Mouse (Mus musculus) kidney, embryonic 14.5 days (tissue): Measurements from ENCODE around the gene Fat4. TPM values are rescaled to one million over a fixed set of nuclear protein-coding genes. Genes with fewer than 3 reads are reported as not detected.

Experiments
- ATAC-seq: fragments of 200-750 bp; cut with Nextera tagmentation; 2 replicates; pipeline ENCODE4 v1.8.0; 2017; ENCODE audit warnings: moderate number of reproducible peaks, mild to moderate bottlenecking, moderate TSS enrichment, moderate library complexity; ENCODE audit not compliant: low FRiP score, low TSS enrichment
- H3K27ac ChIP-seq: fragments of 300-500 bp; sonication (generic); 2 replicates; pipeline ENCODE4 v1.5.1; 2014; ENCODE audit warnings: low read depth, mild to moderate bottlenecking, low read length, moderate library complexity, mixed read lengths
- H3K27me3 ChIP-seq: fragments of 300-500 bp; sonication (generic); 2 replicates; pipeline ENCODE4 v1.6.1; 2014; ENCODE audit warnings: mild to moderate bottlenecking, low read length; ENCODE audit not compliant: control insufficient read depth, insufficient read depth
- H3K36me3 ChIP-seq: fragments of 300-500 bp; sonication (generic); 2 replicates; pipeline ENCODE4 v1.6.1; 2014; ENCODE audit warnings: low read length, mixed read lengths; ENCODE audit not compliant: control insufficient read depth, insufficient read depth
- H3K4me1 ChIP-seq: fragments of 300-500 bp; sonication (generic); 2 replicates; pipeline ENCODE4 v1.6.1; 2014; ENCODE audit warnings: low read length, mixed read lengths; ENCODE audit not compliant: control insufficient read depth, insufficient read depth
- H3K4me2 ChIP-seq: fragments of 300-500 bp; sonication (generic); replicated peaks from 2 replicates; pipeline ENCODE4 v1.6.1; 2014; ENCODE audit warnings: low read depth, mild to moderate bottlenecking, low read length
- H3K4me3 ChIP-seq: fragments of 300-500 bp; sonication (generic); 2 replicates; pipeline ENCODE4 v1.5.1; 2014; ENCODE audit warnings: mild to moderate bottlenecking, low read length
- H3K9ac ChIP-seq: fragments of 300-500 bp; sonication (generic); 2 replicates; pipeline ENCODE4 v1.6.1; 2014; ENCODE audit warnings: low read depth, mild to moderate bottlenecking, low read length, moderate library complexity
- H3K9me3 ChIP-seq: fragments of 300-500 bp; sonication (generic); 2 replicates; pipeline ENCODE4 v1.6.1; 2016; ENCODE audit warnings: low read length; ENCODE audit not compliant: control insufficient read depth
- WGBS: fragments of 180-500 bp; shearing (Covaris S2); extraction: QIAGEN DNeasy Blood & Tissue Kit; methylation state at CpG from one replicate; pipeline ENCODE4 v1.1.7; 2014; 5-methylcytosine and 5-hydroxymethylcytosine counted together
- polyA plus RNA-seq: library from polyadenylated mRNA; unstranded; fragments of >200 nt; fragmentation: Nextera tagmentation; extraction: Ambion mirVana; gene quantifications from 2 replicates; pipeline ENCODE4 v1.2.1, GENCODE M21; 2014

Gene Fat4
- polyA plus RNA-seq, 1 experiment from 2014 or later, result 14.1 TPM

DNA sequence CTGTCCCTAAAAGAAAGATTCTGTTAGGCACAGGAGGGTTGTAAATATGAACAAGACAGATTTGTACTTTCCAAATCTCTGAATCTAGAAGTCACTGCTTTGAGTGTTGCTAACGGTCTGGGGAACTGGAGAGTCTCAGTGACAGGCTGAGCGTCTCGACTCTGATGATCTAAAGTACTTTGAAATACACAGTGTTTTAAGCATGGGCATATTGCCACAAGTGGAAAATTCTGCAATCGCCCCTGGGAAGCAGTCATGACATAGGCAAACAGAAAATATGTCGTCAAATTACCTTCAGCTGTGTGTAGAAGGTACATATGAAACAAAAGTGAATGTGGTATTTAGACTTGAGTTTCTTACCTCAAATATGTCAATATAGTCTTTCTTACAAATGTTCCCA, 51.4 kb downstream of the Fat4 start:
- Histone ChIP-seq H3K9me3 (no peaks in the 10 kb centered on the region), H3K4me2 (no peak overlapping the region), H3K27me3 (no peaks in the 10 kb centered on the region), H3K4me1 (no peaks in the 10 kb centered on the region), H3K4me3 (no peak overlapping the region), H3K36me3 (peaks cover 9% of the 10 kb centered on the region), H3K9ac (no peak overlapping the region), H3K27ac (no peak overlapping the region)
- 65% methylated on average over 5 of the region's 5 CpGs for WGBS
- no peak for ATAC-seq

DNA sequence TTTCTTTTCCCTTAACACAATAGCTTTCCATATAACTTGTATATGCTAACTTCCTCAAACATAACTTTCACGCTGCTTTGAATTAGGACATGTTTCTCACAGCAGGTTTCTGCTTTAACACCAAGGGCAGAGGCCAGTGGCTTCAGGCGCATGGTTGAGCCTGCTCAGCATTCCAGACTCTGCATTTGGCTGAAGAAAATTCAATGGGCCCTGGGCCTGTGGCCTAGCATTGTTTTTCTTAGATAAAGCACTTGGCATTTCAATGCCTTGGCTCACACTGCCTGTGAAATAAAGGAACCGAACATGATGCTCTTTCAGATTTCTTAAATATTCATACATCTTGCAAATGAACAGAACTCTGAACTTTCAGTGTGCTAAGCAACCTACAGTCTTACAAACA, 52.8 kb downstream of the Fat4 start:
- ATAC-seq, result no peak
- Histone ChIP-seq H3K4me1 (no peaks in the 10 kb centered on the region), H3K4me3 (no peak overlapping the region), H3K27me3 (no peaks in the 10 kb centered on the region), H3K9me3 (no peaks in the 10 kb centered on the region), H3K9ac (no peak overlapping the region), H3K4me2 (no peak overlapping the region), H3K36me3 (peaks cover 12% of the 10 kb centered on the region), H3K27ac (no peak overlapping the region)
- WGBS, result 57% methylated on average over 3 of the region's 3 CpGs

DNA sequence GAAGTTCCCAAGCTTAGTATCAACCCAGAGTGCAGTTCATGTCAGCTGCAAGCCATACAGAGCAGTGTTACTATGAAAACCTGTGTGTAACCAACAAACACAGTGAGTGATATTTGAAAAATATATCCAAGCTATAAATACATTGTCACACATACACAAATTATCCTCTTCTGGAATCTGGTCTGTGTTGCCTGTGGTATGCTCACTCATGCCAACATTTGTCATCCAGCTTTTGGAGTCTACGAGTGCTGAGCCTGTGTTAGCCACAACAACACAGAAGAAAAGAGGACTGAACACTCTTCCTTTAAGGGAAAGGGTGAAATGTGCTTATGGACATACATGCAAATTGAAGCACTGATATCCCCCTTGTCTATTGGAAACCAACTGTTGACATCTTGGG, 53.6 kb downstream of the Fat4 start:
- no peak overlapping the region for H3K27ac ChIP-seq
- WGBS, result 85% methylated on average over 1 of the region's 1 CpGs
- H3K27me3 ChIP-seq, result no peaks in the 10 kb centered on the region
- H3K4me3 ChIP-seq, result no peak overlapping the region
- H3K9ac ChIP-seq, result no peak overlapping the region
- no peak for ATAC-seq
- H3K4me1 ChIP-seq, result no peaks in the 10 kb centered on the region
- H3K4me2 ChIP-seq, result no peak overlapping the region
- peaks cover 12% of the 10 kb centered on the region for H3K36me3 ChIP-seq
- H3K9me3 ChIP-seq, result no peaks in the 10 kb centered on the region

DNA sequence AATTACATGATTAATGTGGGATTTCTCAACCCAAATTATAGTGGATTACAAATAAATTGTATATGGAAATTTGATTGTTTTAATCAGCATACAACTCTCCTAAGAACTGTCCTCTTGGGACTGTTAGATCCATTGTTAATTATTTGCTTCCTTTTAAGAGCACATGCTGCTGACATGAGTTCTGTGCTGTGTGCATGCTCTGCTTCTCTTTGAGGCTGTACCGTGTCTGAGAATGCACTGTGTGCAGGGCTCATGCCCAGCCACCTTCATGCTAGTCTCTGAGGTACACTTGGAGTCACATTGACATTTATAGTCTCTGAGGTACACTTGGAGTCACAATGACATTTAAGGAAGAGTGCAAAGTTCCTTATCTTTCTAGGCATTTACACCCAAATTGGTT, 58.4 kb downstream of the Fat4 start:
- no peak overlapping the region for H3K27ac ChIP-seq
- peaks cover 14% of the 10 kb centered on the region for H3K36me3 ChIP-seq
- ATAC-seq, result no peak
- H3K9me3 ChIP-seq, result no peaks in the 10 kb centered on the region
- H3K4me1 ChIP-seq, result peaks cover 9% of the 10 kb centered on the region
- H3K9ac ChIP-seq, result no peak overlapping the region
- H3K4me2 ChIP-seq, result no peak overlapping the region
- 65% methylated on average over 1 of the region's 1 CpGs for WGBS
- no peak overlapping the region for H3K4me3 ChIP-seq
- no peaks in the 10 kb centered on the region for H3K27me3 ChIP-seq

DNA sequence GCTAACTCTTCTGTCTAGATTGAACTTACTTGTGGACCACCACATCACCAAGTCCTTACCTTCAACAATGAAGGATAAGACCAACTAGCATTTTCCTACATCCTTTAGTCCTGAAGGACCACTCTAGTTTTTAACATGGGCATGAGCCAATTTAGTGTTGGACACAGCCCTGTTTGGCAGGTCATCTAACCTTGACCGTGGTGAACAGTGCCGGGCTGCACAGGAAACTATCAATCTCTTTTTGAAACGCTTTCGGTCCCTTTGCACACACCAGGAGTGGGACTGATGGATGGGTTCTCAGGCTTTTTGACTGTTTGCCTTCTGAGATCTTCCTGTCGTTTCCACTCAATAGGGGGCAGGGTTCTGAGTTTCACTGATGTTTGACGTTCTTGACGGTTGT, 61.0 kb downstream of the Fat4 start:
- Histone ChIP-seq H3K27ac (no peak overlapping the region), H3K4me2 (no peak overlapping the region), H3K27me3 (no peaks in the 10 kb centered on the region), H3K9ac (no peak overlapping the region), H3K36me3 (peaks cover 11% of the 10 kb centered on the region), H3K9me3 (no peaks in the 10 kb centered on the region), H3K4me3 (no peak overlapping the region), H3K4me1 (peaks cover 9% of the 10 kb centered on the region)
- no peak for ATAC-seq
- 25% methylated on average over 7 of the region's 7 CpGs for WGBS

DNA sequence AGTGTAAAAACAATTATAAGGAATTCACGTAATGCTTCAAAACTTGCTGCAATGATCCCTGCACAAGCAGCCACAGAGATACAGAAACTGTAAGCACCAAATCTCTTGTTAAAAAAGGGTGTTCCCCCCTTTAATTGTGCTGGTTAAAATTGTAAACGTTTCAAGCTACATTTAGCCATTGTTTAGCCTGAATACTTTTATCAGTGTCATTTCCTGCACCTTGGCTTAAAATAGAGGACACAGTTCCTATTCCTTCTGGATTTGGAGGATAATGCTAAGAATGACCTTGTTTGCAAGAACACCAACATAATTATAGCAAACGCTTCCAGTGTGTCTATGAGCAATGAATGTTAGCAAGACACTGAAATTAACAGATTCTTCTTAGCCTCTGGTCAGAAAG, 65.9 kb downstream of the Fat4 start:
- Histone ChIP-seq H3K27ac (no peak overlapping the region), H3K4me1 (peaks cover 10% of the 10 kb centered on the region; the same call in 1 of the 2 replicates), H3K4me3 (no peak overlapping the region), H3K9me3 (no peaks in the 10 kb centered on the region), H3K27me3 (no peaks in the 10 kb centered on the region), H3K4me2 (no peak overlapping the region), H3K9ac (no peak overlapping the region), H3K36me3 (peaks cover 14% of the 10 kb centered on the region; the same call in 1 of the 2 replicates)
- 71% methylated on average over 3 of the region's 3 CpGs for WGBS
- ATAC-seq, result no peak

DNA sequence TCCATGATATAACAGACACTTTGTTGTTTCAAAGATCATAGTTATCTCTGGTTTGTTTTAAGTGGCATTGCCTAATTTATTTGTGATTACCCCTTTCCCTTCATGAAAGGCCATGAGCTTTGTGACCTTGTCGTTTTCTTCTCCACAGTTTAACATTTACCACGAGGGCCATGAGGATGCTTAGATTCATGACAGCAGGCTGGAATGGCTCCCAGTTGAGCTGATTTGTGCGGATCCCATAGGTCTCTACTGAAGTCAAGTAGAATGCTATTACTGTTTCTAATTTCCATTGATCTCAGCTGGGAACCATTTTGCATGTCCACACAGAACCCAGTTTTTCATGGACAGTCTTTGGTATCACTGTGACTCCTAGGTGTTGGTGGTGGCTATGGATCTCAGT, 67.5 kb downstream of the Fat4 start:
- no peak for ATAC-seq
- H3K4me3 ChIP-seq, result no peak overlapping the region
- peaks cover 24% of the 10 kb centered on the region; the same call in 1 of the 2 replicates for H3K36me3 ChIP-seq
- WGBS, result 36% methylated on average over 3 of the region's 3 CpGs
- no peaks in the 10 kb centered on the region for H3K27me3 ChIP-seq
- no peak overlapping the region for H3K27ac ChIP-seq
- no peak overlapping the region for H3K4me2 ChIP-seq
- H3K9ac ChIP-seq, result no peak overlapping the region
- H3K4me1 ChIP-seq, result peaks cover 7% of the 10 kb centered on the region; the same call in 1 of the 2 replicates
- no peaks in the 10 kb centered on the region for H3K9me3 ChIP-seq

DNA sequence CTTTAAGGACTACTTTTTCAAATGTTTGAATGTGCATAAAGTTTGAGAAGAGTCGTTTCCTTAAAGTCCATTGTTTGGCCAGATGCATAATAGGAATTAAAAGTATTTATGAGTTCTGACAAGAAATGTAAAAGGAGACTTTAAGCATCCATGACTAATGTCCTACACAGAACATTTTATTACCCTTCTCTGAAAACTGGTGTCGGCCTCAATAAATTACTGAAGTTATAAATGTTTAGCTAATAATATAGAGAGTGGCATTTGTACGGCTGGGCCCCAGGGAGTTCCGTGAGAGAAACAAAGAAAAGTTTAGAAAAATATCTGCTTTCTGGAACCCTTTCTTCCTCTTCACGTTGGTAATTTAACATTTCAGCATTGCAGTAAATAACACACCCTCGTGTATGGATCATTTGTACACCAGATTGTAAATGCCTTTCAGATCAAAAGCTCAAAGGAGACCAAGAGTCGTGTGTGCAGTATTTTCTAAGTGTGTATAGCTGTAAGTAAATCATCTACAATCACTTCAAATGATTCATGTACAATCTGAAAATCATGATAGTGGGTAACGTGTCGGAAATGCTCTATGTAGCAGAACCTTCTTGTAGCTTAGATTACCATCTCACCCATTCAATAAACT, 69.4 kb downstream of the Fat4 start:
- peaks cover 7% of the 10 kb centered on the region; the same call in 1 of the 2 replicates for H3K4me1 ChIP-seq
- H3K27me3 ChIP-seq, result no peaks in the 10 kb centered on the region
- H3K27ac ChIP-seq, result peak overlapping the region; percentile 38; the same call in 1 of the 2 replicates
- H3K9me3 ChIP-seq, result no peaks in the 10 kb centered on the region
- WGBS, result 21% methylated on average over 9 of the region's 9 CpGs
- H3K4me2 ChIP-seq, result no peak overlapping the region
- peaks cover 26% of the 10 kb centered on the region; the same call in 1 of the 2 replicates for H3K36me3 ChIP-seq
- no peak overlapping the region for H3K9ac ChIP-seq
- peak; percentile 81 for ATAC-seq
- no peak overlapping the region for H3K4me3 ChIP-seq

DNA sequence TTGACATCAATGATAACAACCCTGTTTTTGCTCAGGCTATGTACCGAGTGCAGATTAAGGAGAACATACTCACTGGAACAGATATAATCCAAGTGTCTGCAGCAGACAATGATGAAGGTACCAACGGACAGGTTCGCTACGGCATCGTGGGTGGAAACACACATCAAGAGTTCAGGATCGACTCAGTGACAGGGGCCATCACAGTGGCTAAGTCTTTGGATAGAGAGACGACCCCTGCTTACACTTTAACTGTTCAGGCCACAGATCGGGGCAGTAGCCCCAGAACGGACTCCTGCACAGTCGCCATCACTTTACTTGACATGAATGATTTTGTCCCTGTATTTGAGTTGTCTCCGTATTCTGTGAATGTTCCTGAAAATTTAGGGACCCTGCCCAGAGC, 70.4 kb downstream of the Fat4 start:
- 90% methylated on average over 11 of the region's 11 CpGs for WGBS
- Histone ChIP-seq H3K27ac (no peak overlapping the region), H3K36me3 (peaks cover 26% of the 10 kb centered on the region; the same call in 1 of the 2 replicates), H3K27me3 (no peaks in the 10 kb centered on the region), H3K4me2 (no peak overlapping the region), H3K4me3 (no peak overlapping the region), H3K9me3 (no peaks in the 10 kb centered on the region), H3K4me1 (peaks cover 10% of the 10 kb centered on the region; the same call in 1 of the 2 replicates), H3K9ac (no peak overlapping the region)
- no peak for ATAC-seq
